Mouse (Mus musculus) bone marrow macrophage, adult 2 months (primary cell): Measurements from ENCODE around the gene Map3k4. TPM values are rescaled to one million over a fixed set of nuclear protein-coding genes. Genes with fewer than 3 reads are reported as not detected.
A peak's percentile ranks its signal among the peaks of the same experiment; 100 is the strongest.
"Not testable (repeated sequence)": the region's sequence is repeated elsewhere in the genome, so short reads cannot be mapped to it uniquely, and the experiment has no call there.

Source experiments
- H3K27ac ChIP-seq: 2 replicates; pipeline ENCODE4 v1.5.1; 2012; ENCODE audit warnings: low read depth, low read length; ENCODE audit not compliant: insufficient read depth
- H3K4me1 ChIP-seq: 2 replicates; pipeline ENCODE4 v1.6.1; 2012; ENCODE audit warnings: low read length; ENCODE audit not compliant: control insufficient read depth, insufficient read depth
- H3K4me3 ChIP-seq: 2 replicates; pipeline ENCODE4 v1.5.1; 2012; ENCODE audit warnings: mild to moderate bottlenecking, low read length, moderate library complexity; ENCODE audit not compliant: insufficient read depth
- CTCF ChIP-seq: IDR thresholded peaks from 2 replicates; pipeline ENCODE4 v1.5.1; 2012; ENCODE audit warnings: low read depth, mild to moderate bottlenecking, low read length, moderate library complexity
- POLR2A ChIP-seq: IDR thresholded peaks from 2 replicates; pipeline ENCODE4 v1.6.1; 2012; ENCODE audit warnings: mild to moderate bottlenecking, low read depth, low read length, borderline replicate concordance
- polyA plus RNA-seq: library from polyadenylated mRNA; stranded (reverse); fragments of >200 nt; gene quantifications from 2 replicates; pipeline ENCODE4 v1.2.4, GENCODE M21; 2012; ENCODE audit not compliant: missing spikeins, insufficient read depth, insufficient read length

The Map3k4 gene
- polyA plus RNA-seq, 1 experiment, result 11.1 TPM

DNA sequence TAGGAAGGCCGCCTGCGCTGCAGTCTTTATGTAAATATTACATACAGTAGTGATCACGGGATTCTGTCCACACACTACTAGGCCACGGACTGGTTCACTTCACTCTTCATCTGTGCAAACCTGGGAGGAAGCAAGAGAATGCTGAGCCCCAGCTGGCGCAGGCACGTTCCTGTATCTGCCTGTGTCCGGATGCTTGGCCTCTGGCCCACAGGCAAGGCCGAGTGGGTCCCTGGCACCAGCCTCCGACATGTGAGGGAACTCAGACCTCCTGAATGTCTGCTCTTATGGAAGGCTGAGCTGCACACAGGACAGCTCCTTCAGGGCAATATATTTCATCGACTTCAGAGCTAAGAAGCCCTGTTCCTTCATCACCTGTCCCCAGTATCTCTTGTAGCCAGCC lies 90.6 kb downstream of the Map3k4 start:
- TF ChIP-seq POLR2A (no peak), CTCF (no peak)
- Histone ChIP-seq H3K4me3 (no peak overlapping the region), H3K27ac (no peak overlapping the region), H3K4me1 (no peaks in the 10 kb centered on the region)

- H3K4me3 ChIP-seq, result no peak overlapping the region
- TF ChIP-seq CTCF, result peak; percentile 48; the same call in 1 of the 2 replicates
- no peak for TF ChIP-seq POLR2A
- H3K4me1 ChIP-seq, result no peaks in the 10 kb centered on the region
- no peak overlapping the region for H3K27ac ChIP-seq
These were observed 92.0 kb downstream of the Map3k4 start for GRCm38 (mm10) chr17:12226551-12226950.

- TF ChIP-seq CTCF, result no peak
- Histone ChIP-seq H3K4me1 (no peaks in the 10 kb centered on the region), H3K27ac (no peak overlapping the region), H3K4me3 (no peak overlapping the region)
These were observed 93.4 kb downstream of the Map3k4 start for GRCm38 (mm10) chr17:12225227-12225626.

GRCm38 (mm10) chr17:12224551-12224950 lies 94.0 kb downstream of the Map3k4 start:
- H3K4me1 ChIP-seq, H3K4me3 ChIP-seq, H3K27ac ChIP-seq: not testable (repeated sequence)

DNA sequence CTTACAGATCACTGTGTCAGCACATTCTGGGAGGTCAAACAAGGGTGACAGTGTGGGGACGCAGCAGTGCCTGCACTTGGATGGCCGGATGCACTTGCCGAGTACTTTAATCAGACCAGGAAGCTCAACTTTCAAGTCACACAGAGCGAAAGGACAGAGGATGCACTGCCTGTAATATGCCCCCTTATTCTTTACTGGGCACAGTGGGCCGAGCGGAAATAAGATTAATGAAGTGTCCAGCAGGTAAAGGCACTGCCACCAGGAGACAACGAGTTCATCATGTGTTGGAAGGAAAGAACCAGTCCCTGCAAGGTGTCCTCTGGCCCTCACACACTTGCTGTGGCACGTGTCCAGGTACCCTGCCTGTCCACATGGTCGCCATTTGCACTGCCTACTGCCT lies 94.5 kb downstream of the Map3k4 start:
- TF ChIP-seq CTCF, result no peak
- no peak for TF ChIP-seq POLR2A
- Histone ChIP-seq H3K4me3 (no peak overlapping the region), H3K27ac (no peak overlapping the region), H3K4me1 (no peaks in the 10 kb centered on the region)

- TF ChIP-seq POLR2A (no peak), CTCF (no peak)
- no peak overlapping the region for H3K27ac ChIP-seq
- no peaks in the 10 kb centered on the region for H3K4me1 ChIP-seq
These were observed 94.9 kb downstream of the Map3k4 start for GRCm38 (mm10) chr17:12223682-12224081.

GRCm38 (mm10) chr17:12221926-12222325 lies 96.7 kb downstream of the Map3k4 start:
- H3K4me3 ChIP-seq, result no peak overlapping the region
- TF ChIP-seq POLR2A (no peak), CTCF (no peak)
- no peak overlapping the region for H3K27ac ChIP-seq
- H3K4me1 ChIP-seq, result no peaks in the 10 kb centered on the region

More at GRCm38 (mm10) chr17:12223682-12224081, 94.9 kb downstream of the Map3k4 start:
- H3K4me3 ChIP-seq, result no peak overlapping the region

- Histone ChIP-seq H3K4me1 (no peaks in the 10 kb centered on the region), H3K4me3 (no peak overlapping the region), H3K27ac (no peak overlapping the region)
- TF ChIP-seq CTCF (no peak), POLR2A (no peak)
These were observed 102.4 kb downstream of the Map3k4 start for GRCm38 (mm10) chr17:12216224-12216623.

GRCm38 (mm10) chr17:12213430-12213829 lies 105.2 kb downstream of the Map3k4 start:
- no peak overlapping the region for H3K4me3 ChIP-seq
- peaks cover 9% of the 10 kb centered on the region; the same call in 1 of the 2 replicates for H3K4me1 ChIP-seq
- TF ChIP-seq POLR2A, result no peak
- no peak for TF ChIP-seq CTCF
- H3K27ac ChIP-seq, result no peak overlapping the region

- Histone ChIP-seq H3K27ac (no peak overlapping the region), H3K4me3 (no peak overlapping the region), H3K4me1 (peaks cover 17% of the 10 kb centered on the region)
- TF ChIP-seq CTCF, result no peak
- no peak for TF ChIP-seq POLR2A
These were observed 106.3 kb downstream of the Map3k4 start for GRCm38 (mm10) chr17:12212341-12212740.

DNA sequence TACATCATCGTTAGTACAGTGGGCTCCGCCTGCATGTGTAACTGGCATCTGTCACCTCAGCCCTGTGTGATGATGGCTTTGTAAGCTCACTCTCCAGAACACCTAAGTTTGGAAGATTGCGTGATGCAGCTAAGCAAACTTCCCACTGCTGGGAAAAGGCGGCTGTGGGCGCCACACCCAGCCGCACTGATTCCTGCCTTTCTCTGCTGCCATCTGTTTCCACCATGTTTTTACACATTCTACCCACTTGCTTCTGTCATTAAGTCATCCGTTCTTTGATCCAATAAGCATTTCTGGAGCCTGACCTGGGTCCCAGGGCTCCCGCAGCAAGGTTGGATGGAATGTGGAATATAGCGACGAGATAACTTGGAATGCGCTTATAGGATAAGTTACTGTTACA lies 106.7 kb downstream of the Map3k4 start:
- H3K27ac ChIP-seq, result no peak overlapping the region
- peaks cover 17% of the 10 kb centered on the region for H3K4me1 ChIP-seq
- no peak for TF ChIP-seq CTCF
- TF ChIP-seq POLR2A, result no peak
- no peak overlapping the region for H3K4me3 ChIP-seq

- peaks cover 19% of the 10 kb centered on the region for H3K4me1 ChIP-seq
- no peak overlapping the region for H3K4me3 ChIP-seq
- peak; percentile 96 for TF ChIP-seq CTCF
- no peak for TF ChIP-seq POLR2A
- no peak overlapping the region for H3K27ac ChIP-seq
These were observed 108.0 kb downstream of the Map3k4 start for GRCm38 (mm10) chr17:12210544-12211132.
